Mouse (Mus musculus) MEL (cell line): ENCODE data around the gene Pih1d3. TPM values are rescaled to one million over a fixed set of nuclear protein-coding genes. Genes with fewer than 3 reads are reported as not detected.

ENCODE experiments used
- DNase-seq: peaks from one replicate; pipeline ENCODE4 v3.0.0; 2011; ENCODE audit warnings: low read depth, low spot score
- H3K27ac ChIP-seq: 2 replicates; pipeline ENCODE4 v1.5.1; 2012; ENCODE audit warnings: low read depth, mild to moderate bottlenecking, control low read depth, low read length, moderate library complexity; ENCODE audit not compliant: control insufficient read depth
- H3K27me3 ChIP-seq, 2 experiments: fragments of 150-350 bp in 1 of 2; sonication (generic) in 1 of 2; 2 replicates each; pipeline ENCODE4 v1.6.1; 2012; ENCODE audit warnings: low read length in 2 of 2, mild to moderate bottlenecking in 2 of 2, improper control_type of control experiment in 1 of 2, moderate library complexity in 1 of 2; ENCODE audit not compliant: insufficient read depth in 2 of 2, control insufficient read depth in 1 of 2
- H3K36me3 ChIP-seq, 2 experiments: 2 replicates each; pipeline ENCODE4 v1.6.1; 2012 to 2014; ENCODE audit warnings: low read length in 2 of 2, improper control_type of control experiment in 1 of 2, inconsistent platforms in 1 of 2, mild to moderate bottlenecking in 1 of 2; ENCODE audit not compliant: insufficient read depth in 2 of 2, control insufficient read depth in 1 of 2
- H3K4me1 ChIP-seq, 2 experiments: fragments of 150-350 bp in 1 of 2; sonication (generic) in 1 of 2; 2 replicates each; pipeline ENCODE4 v1.6.1; 2012; ENCODE audit warnings: low read length in 2 of 2, improper control_type of control experiment in 1 of 2, mild to moderate bottlenecking in 1 of 2; ENCODE audit not compliant: insufficient read depth in 2 of 2, control insufficient read depth in 1 of 2
- H3K4me3 ChIP-seq, 2 experiments: fragments of 150-350 bp in 1 of 2; sonication (generic) in 1 of 2; 2 replicates each; pipeline ENCODE4 v1.5.1; 2012; ENCODE audit warnings: low read depth in 2 of 2, low read length in 2 of 2, mild to moderate bottlenecking in 2 of 2, moderate library complexity in 2 of 2, control low read depth in 1 of 2, improper control_type of control experiment in 1 of 2; ENCODE audit not compliant: control insufficient read depth in 1 of 2, insufficient read depth in 1 of 2
- H3K79me2 ChIP-seq: 2 replicates; pipeline ENCODE4 v1.6.1; 2012; ENCODE audit warnings: mild to moderate bottlenecking, low read length, moderate library complexity; ENCODE audit not compliant: control insufficient read depth, poor library complexity, insufficient read depth
- H3K9ac ChIP-seq: 2 replicates; pipeline ENCODE4 v1.6.1; 2012; ENCODE audit warnings: low read depth, mild to moderate bottlenecking, control low read depth, low read length, moderate library complexity; ENCODE audit not compliant: control insufficient read depth, poor library complexity, severe bottlenecking
- H3K9me3 ChIP-seq: fragments of 150-350 bp; sonication (generic); replicated peaks from 2 replicates; pipeline ENCODE4 v1.6.1; 2012; ENCODE audit warnings: mild to moderate bottlenecking, low read length, improper control_type of control experiment, moderate library complexity; ENCODE audit not compliant: insufficient read depth
- BHLHE40 ChIP-seq: IDR thresholded peaks from 2 replicates; pipeline ENCODE4 v1.6.1; 2012; ENCODE audit warnings: low read depth, mild to moderate bottlenecking, inconsistent platforms, low read length, improper control_type of control experiment, borderline replicate concordance
- CHD1 ChIP-seq: IDR thresholded peaks from 2 replicates; pipeline ENCODE4 v1.6.1; 2012; ENCODE audit warnings: low read depth, mild to moderate bottlenecking, inconsistent platforms, low read length, improper control_type of control experiment
- CTCF ChIP-seq, 3 experiments: IDR thresholded peaks in 2 of 3; conservative IDR thresholded peaks in 1 of 3; 2 replicates each; pipeline ENCODE4 v1.5.1; 2011 to 2012; ENCODE audit warnings: low read length in 3 of 3, low read depth in 2 of 3, mild to moderate bottlenecking in 2 of 3, improper control_type of control experiment in 1 of 3, inconsistent platforms in 1 of 3, mixed read lengths in 1 of 3, moderate library complexity in 1 of 3; ENCODE audit not compliant: control insufficient read depth in 1 of 3, insufficient read depth in 1 of 3, poor library complexity in 1 of 3, severe bottlenecking in 1 of 3
- E2F4 ChIP-seq: IDR thresholded peaks from 2 replicates; pipeline ENCODE4 v1.6.1; 2011; ENCODE audit warnings: low read depth, low read length, improper control_type of control experiment, borderline replicate concordance
- ELF1 ChIP-seq: IDR thresholded peaks from 2 replicates; pipeline ENCODE4 v1.6.1; 2014; ENCODE audit warnings: low read depth, mild to moderate bottlenecking, inconsistent platforms, low read length, improper control_type of control experiment, moderate library complexity
- ETS1 ChIP-seq: IDR thresholded peaks from 2 replicates; pipeline ENCODE4 v1.6.1; 2012; ENCODE audit warnings: low read depth, mild to moderate bottlenecking, inconsistent platforms, low read length, improper control_type of control experiment, moderate library complexity
- GATA1 ChIP-seq: IDR thresholded peaks from 2 replicates; pipeline ENCODE4 v1.6.1; 2011; ENCODE audit warnings: low read depth, low read length, improper control_type of control experiment
- MAFK ChIP-seq: IDR thresholded peaks from 2 replicates; pipeline ENCODE4 v1.6.1; 2011; ENCODE audit warnings: low read depth, mild to moderate bottlenecking, low read length, improper control_type of control experiment, borderline replicate concordance
- MXI1 ChIP-seq: IDR thresholded peaks from 2 replicates; pipeline ENCODE4 v1.6.1; 2011; ENCODE audit warnings: mild to moderate bottlenecking, low read depth, low read length, improper control_type of control experiment
- MYB ChIP-seq: IDR thresholded peaks from 2 replicates; pipeline ENCODE4 v1.6.1; 2011; ENCODE audit warnings: mild to moderate bottlenecking, low read depth, low read length, improper control_type of control experiment
- NELFE ChIP-seq: IDR thresholded peaks from 2 replicates; pipeline ENCODE4 v1.6.1; 2011; ENCODE audit warnings: low read depth, low read length, improper control_type of control experiment
- NRF1 ChIP-seq: IDR thresholded peaks from 2 replicates; pipeline ENCODE4 v1.6.1; 2014; ENCODE audit warnings: low read depth, mild to moderate bottlenecking, inconsistent platforms, low read length, improper control_type of control experiment, moderate library complexity; ENCODE audit not compliant: poor library complexity, insufficient read depth, severe bottlenecking
- POLR2A ChIP-seq, 2 experiments: IDR thresholded peaks; 2 replicates each; pipeline ENCODE4 v1.6.1; 2011 to 2012; ENCODE audit warnings: low read length in 2 of 2, mild to moderate bottlenecking in 2 of 2, control low read depth in 1 of 2, improper control_type of control experiment in 1 of 2, low read depth in 1 of 2, moderate library complexity in 1 of 2; ENCODE audit not compliant: control insufficient read depth in 1 of 2, insufficient read depth in 1 of 2, poor library complexity in 1 of 2
- SMC3 ChIP-seq: IDR thresholded peaks from 2 replicates; pipeline ENCODE4 v1.6.1; 2011; ENCODE audit warnings: low read depth, low read length, improper control_type of control experiment
- TAL1 ChIP-seq: IDR thresholded peaks from 2 replicates; pipeline ENCODE4 v1.6.1; 2012; ENCODE audit warnings: mild to moderate bottlenecking, inconsistent platforms, low read length, moderate library complexity, mixed read lengths
- TBP ChIP-seq: IDR thresholded peaks from 2 replicates; pipeline ENCODE4 v1.8.0; 2011; ENCODE audit warnings: low read depth, low read length, improper control_type of control experiment
- TCF12 ChIP-seq: IDR thresholded peaks from 2 replicates; pipeline ENCODE4 v1.6.1; 2014; ENCODE audit warnings: low read depth, mild to moderate bottlenecking, inconsistent platforms, low read length, improper control_type of control experiment, moderate library complexity
- UBTF ChIP-seq: IDR thresholded peaks from 2 replicates; pipeline ENCODE4 v1.6.1; 2012; ENCODE audit warnings: low read depth, mild to moderate bottlenecking, inconsistent platforms, low read length, improper control_type of control experiment, moderate library complexity, borderline replicate concordance; ENCODE audit not compliant: insufficient read depth
- USF1 ChIP-seq: IDR thresholded peaks from 2 replicates; pipeline ENCODE4 v1.6.1; 2014; ENCODE audit warnings: low read depth, mild to moderate bottlenecking, inconsistent platforms, low read length, improper control_type of control experiment, moderate library complexity
- ZKSCAN1 ChIP-seq: IDR thresholded peaks from 2 replicates; pipeline ENCODE4 v1.6.1; 2012; ENCODE audit warnings: low read depth, mild to moderate bottlenecking, inconsistent platforms, low read length, improper control_type of control experiment, moderate library complexity
- polyA plus RNA-seq, 2 experiments: library from polyadenylated mRNA; stranded (reverse) in 1 of 2; unstranded in 1 of 2; fragments of >175 nt in 1 of 2; fragments of >200 nt in 1 of 2; gene quantifications; 2 replicates each; pipeline versions ENCODE4 v1.2.1 to v1.2.4; 2012; ENCODE audit warnings: low replicate concordance in 2 of 2, low read depth in 1 of 2; ENCODE audit not compliant: insufficient read length in 2 of 2, insufficient read depth in 1 of 2, missing spikeins in 1 of 2
- total RNA-seq: library from RNA; depleted of rRNA; stranded (reverse); fragments of 300-350 nt; gene quantifications from 2 replicates; pipeline ENCODE4 v1.2.3, GENCODE M21; 2012

The Pih1d3 gene
- total and polyA plus RNA-seq, 3 experiments: not detected

DNA sequence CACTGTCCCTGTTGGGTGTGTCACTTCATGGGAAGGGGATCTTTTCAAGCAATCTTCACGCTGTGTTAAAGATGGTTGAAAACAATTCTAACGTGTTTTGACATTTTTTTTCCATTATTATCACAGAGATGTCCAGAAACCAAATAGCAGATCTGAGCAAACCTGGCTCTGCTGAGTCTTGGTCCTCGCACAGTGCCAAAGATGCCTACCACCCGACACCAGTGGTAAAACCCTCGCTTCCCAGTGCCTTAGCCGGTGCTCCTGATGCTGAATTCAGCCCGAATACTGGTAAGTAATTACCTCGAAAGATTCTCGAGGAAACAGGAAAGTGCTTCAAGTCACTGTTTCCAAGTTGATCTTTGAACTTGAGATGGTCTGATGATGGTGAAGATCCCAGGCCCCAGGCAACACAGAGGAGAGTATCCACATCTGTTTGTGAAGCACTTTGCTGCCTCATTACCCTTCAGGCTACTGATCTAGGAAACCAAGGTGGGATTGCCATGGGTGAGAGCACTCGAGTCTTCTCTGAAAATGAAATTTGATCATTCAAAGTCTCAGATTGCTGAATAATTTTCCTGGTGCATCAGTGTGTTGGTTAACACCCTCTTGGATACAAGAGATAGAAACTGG, 32.3 kb upstream of the Pih1d3 start:
- Histone ChIP-seq H3K9ac (no peak overlapping the region), H3K79me2 (no peaks in the 10 kb centered on the region), H3K27me3 (no peaks in the 10 kb centered on the region), H3K4me3 (no peak overlapping the region), H3K36me3 (no peaks in the 10 kb centered on the region), H3K9me3 (no peaks in the 10 kb centered on the region), H3K4me1 (no peaks in the 10 kb centered on the region), H3K27ac (no peak overlapping the region)
- no peak for TF ChIP-seq ETS1
- no peak for TF ChIP-seq UBTF
- TF ChIP-seq CTCF (IDR thresholded peaks at IDR 0.05 in 2 of 3, conservative IDR thresholded peaks at IDR 0.05 in 1 of 3; ENCODE audit: control insufficient read depth in 1 of 3, insufficient read depth in 1 of 3, low read depth in 2 of 3, low read length in 3 of 3, poor library complexity in 1 of 3, severe bottlenecking in 1 of 3): no peak
- no peak for TF ChIP-seq SMC3
- TF ChIP-seq E2F4: no peak
- TF ChIP-seq USF1: no peak
- no peak for TF ChIP-seq MXI1
- no peak for TF ChIP-seq CHD1
- TF ChIP-seq TBP: no peak
- no peak for TF ChIP-seq POLR2A (IDR thresholded peaks at IDR 0.05; ENCODE audit: control insufficient read depth in 1 of 2, insufficient read depth in 1 of 2, low read depth in 1 of 2, low read length in 2 of 2, poor library complexity in 1 of 2)
- no peak for TF ChIP-seq TCF12
- no peak for TF ChIP-seq MAFK
- no peak for TF ChIP-seq NRF1
- no peak for TF ChIP-seq TAL1
- no peak for TF ChIP-seq NELFE
- TF ChIP-seq ELF1: no peak
- no peak for TF ChIP-seq MYB
- no peak for TF ChIP-seq GATA1
- no peak for TF ChIP-seq BHLHE40
- TF ChIP-seq ZKSCAN1: no peak
- no peak for DNase-seq

- Histone ChIP-seq H3K36me3 (no peaks in the 10 kb centered on the region), H3K4me3 (no peak overlapping the region), H3K27ac (no peak overlapping the region), H3K79me2 (no peaks in the 10 kb centered on the region), H3K9me3 (no peaks in the 10 kb centered on the region), H3K9ac (no peak overlapping the region), H3K27me3 (no peaks in the 10 kb centered on the region), H3K4me1 (no peaks in the 10 kb centered on the region)
- no peak for DNase-seq
- TF ChIP-seq MAFK: 0 out of 2 replicates have a peak, but pooled peaks have one; percentile 21
- no peak for TF ChIP-seq ELF1
Observed at GRCm38 (mm10) chr1:31195633-31196032, 27.0 kb upstream of the Pih1d3 start.
